Mouse (Mus musculus): Measurements from ENCODE around the gene Higd1a. TPM values are rescaled to one million over a fixed set of nuclear protein-coding genes. Genes with fewer than 3 reads are reported as not detected.

Higd1a gene
- polyA plus RNA-seq, 1 experiment from 2014 or later: 154 TPM

DNA sequence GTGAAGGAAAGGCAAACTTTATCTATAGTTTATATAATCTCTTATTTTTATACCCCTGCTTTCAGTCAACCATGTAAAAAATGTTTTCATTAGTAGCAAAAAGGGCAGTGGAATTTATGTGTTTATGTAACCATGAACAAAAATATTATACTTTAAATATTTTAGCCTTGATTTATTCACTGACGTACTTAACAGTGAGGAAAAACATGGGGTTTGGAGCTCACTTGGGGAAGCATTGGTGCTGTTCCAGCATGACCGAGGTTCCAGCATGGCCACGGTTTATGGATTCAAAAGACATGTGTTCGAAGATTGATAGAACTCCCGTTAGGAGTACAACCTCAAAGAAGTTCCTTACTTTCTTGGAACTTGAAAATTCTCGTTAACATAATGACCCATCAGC is 10.1 kb upstream of the Higd1a start:
- Histone ChIP-seq H3K27me3 (ENCODE audit: control insufficient read depth, insufficient read depth, low read depth, low read length) (no peaks in the 10 kb centered on the region), H3K4me1 (ENCODE audit: control insufficient read depth, insufficient read depth, low read length) (no peaks in the 10 kb centered on the region), H3K4me2 (ENCODE audit: low read length) (no peak overlapping the region), H3K9ac (ENCODE audit: low read depth, low read length) (no peak overlapping the region), H3K4me3 (ENCODE audit: low read depth, low read length) (no peak overlapping the region), H3K27ac (ENCODE audit: low read length) (no peak overlapping the region), H3K36me3 (ENCODE audit: control insufficient read depth, insufficient read depth, low read length) (no peaks in the 10 kb centered on the region), H3K9me3 (replicated peaks; ENCODE audit: control insufficient read depth, low read length, poor library complexity, severe bottlenecking) (no peaks in the 10 kb centered on the region)
- ATAC-seq: no peak
- 90% methylated on average over 6 of the region's 6 CpGs for WGBS

DNA sequence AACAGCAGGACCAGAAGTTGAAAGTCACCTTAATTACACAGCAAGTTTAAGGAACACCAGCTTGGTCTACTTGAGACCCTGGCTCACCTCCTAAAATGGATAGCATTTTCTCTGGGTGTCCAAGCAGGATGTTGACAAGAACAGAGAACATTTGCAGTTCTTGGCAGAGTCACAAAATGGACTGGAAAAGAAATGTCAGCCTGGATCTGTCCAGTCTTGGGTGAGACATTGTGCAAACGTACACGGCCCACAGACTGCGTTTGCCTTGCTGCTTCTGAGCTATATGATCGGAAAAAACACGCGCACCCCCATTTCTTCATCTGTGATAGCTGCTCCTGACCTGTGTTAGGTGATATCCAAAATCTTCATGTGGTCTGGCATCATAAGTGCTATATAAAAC is 9.5 kb upstream of the Higd1a start:
- Histone ChIP-seq H3K9ac (ENCODE audit: low read depth, low read length) (no peak overlapping the region), H3K27me3 (ENCODE audit: control insufficient read depth, insufficient read depth, low read depth, low read length) (no peaks in the 10 kb centered on the region), H3K4me3 (ENCODE audit: low read depth, low read length) (no peak overlapping the region), H3K4me2 (ENCODE audit: low read length) (no peak overlapping the region), H3K9me3 (replicated peaks; ENCODE audit: control insufficient read depth, low read length, poor library complexity, severe bottlenecking) (no peaks in the 10 kb centered on the region), H3K27ac (ENCODE audit: low read length) (no peak overlapping the region), H3K36me3 (ENCODE audit: control insufficient read depth, insufficient read depth, low read length) (no peaks in the 10 kb centered on the region), H3K4me1 (ENCODE audit: control insufficient read depth, insufficient read depth, low read length) (no peaks in the 10 kb centered on the region)
- no peak for ATAC-seq
- 94% methylated on average over 6 of the region's 6 CpGs for WGBS

DNA sequence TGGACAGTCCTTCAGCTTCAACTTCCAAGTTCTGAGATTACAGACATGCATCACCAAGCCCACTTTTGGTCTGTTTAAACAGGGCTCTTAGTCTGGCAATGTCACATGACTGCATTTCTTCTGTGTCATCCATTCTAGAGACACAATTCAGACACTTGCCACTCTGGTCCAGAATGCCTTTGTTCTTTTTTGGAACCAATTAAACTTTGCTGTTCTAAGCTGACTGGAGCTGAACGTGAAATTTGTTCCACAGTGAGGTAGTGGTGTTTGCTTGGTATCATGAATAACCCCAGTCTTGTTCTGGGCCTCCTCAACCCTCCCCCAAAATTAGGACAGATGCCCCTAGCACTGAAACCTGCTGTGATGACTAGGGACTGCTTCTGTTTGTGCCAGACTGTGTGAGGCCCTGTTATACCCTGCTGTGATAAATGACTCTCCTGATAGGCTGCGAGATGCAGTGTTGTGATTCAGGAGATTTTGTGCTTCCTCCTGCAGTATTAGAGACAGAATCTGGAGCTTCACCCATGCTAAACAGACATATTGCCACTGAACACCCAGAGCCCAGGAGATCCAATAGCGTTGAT is 7.4 kb upstream of the Higd1a start:
- no peaks in the 10 kb centered on the region for H3K36me3 ChIP-seq (ENCODE audit: control insufficient read depth, insufficient read depth, low read length)
- no peaks in the 10 kb centered on the region for H3K9me3 ChIP-seq (replicated peaks; ENCODE audit: control insufficient read depth, low read length, poor library complexity, severe bottlenecking)
- no peak overlapping the region for H3K4me3 ChIP-seq (ENCODE audit: low read depth, low read length)
- no peak overlapping the region for H3K4me2 ChIP-seq (ENCODE audit: low read length)
- H3K27ac ChIP-seq (ENCODE audit: low read length): no peak overlapping the region
- 41% methylated on average over 3 of the region's 3 CpGs for WGBS
- no peak overlapping the region for H3K9ac ChIP-seq (ENCODE audit: low read depth, low read length)
- no peak for ATAC-seq
- no peaks in the 10 kb centered on the region for H3K4me1 ChIP-seq (ENCODE audit: control insufficient read depth, insufficient read depth, low read length)
- no peaks in the 10 kb centered on the region for H3K27me3 ChIP-seq (ENCODE audit: control insufficient read depth, insufficient read depth, low read depth, low read length)

DNA sequence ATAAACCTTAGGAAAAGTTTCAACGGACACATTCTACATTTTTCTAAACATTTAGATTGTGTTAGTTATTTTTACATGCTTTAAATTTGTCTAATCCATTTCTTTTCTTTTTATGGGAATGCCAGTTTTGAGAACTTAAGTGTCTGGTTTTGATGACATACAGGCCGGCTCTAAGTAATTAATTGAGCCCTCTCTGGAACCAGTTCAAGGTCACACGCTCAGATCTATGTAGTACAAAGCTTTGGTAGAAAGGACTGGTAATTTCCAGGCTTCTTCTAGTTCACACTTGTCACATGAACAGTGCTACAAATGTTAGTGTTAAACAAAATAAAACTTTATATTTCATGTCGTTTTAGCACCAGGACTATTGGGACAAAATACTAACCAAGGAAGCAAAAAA is 6.7 kb upstream of the Higd1a start:
- 76% methylated on average over 4 of the region's 4 CpGs for WGBS
- Histone ChIP-seq H3K4me1 (ENCODE audit: control insufficient read depth, insufficient read depth, low read length) (no peaks in the 10 kb centered on the region), H3K36me3 (ENCODE audit: control insufficient read depth, insufficient read depth, low read length) (no peaks in the 10 kb centered on the region), H3K27me3 (ENCODE audit: control insufficient read depth, insufficient read depth, low read depth, low read length) (no peaks in the 10 kb centered on the region), H3K4me3 (ENCODE audit: low read depth, low read length) (no peak overlapping the region), H3K9me3 (replicated peaks; ENCODE audit: control insufficient read depth, low read length, poor library complexity, severe bottlenecking) (no peaks in the 10 kb centered on the region), H3K27ac (ENCODE audit: low read length) (no peak overlapping the region), H3K9ac (ENCODE audit: low read depth, low read length) (no peak overlapping the region), H3K4me2 (ENCODE audit: low read length) (no peak overlapping the region)
- no peak for ATAC-seq

DNA sequence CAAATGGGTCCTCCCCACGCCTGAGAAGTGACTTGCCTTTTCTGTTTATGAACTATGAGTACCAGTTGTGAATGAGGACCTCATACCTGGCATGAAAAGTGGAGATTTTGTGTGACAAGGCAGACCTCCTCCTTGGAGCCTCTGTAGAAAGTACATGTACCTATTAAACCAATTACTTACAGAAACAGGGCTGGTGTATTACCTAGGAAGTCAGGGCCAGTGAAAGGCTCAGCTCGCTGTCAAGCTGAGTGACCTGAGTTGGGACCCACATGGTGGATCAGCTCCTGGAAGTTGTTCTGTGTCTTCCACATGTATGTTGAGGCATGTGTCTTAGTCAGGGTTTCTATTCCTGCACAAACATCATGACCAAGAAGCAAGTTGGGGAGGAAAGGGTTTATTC is 2.8 kb upstream of the Higd1a start:
- Histone ChIP-seq H3K4me2 (ENCODE audit: low read length) (no peak overlapping the region), H3K36me3 (ENCODE audit: control insufficient read depth, insufficient read depth, low read length) (no peaks in the 10 kb centered on the region), H3K4me3 (ENCODE audit: low read depth, low read length) (no peak overlapping the region), H3K27ac (ENCODE audit: low read length) (no peak overlapping the region), H3K4me1 (ENCODE audit: control insufficient read depth, insufficient read depth, low read length) (peaks cover 5% of the 10 kb centered on the region), H3K9me3 (replicated peaks; ENCODE audit: control insufficient read depth, low read length, poor library complexity, severe bottlenecking) (no peaks in the 10 kb centered on the region), H3K9ac (ENCODE audit: low read depth, low read length) (no peak overlapping the region), H3K27me3 (ENCODE audit: control insufficient read depth, insufficient read depth, low read depth, low read length) (no peaks in the 10 kb centered on the region)
- no peak for ATAC-seq
- WGBS: 91% methylated on average over 2 of the region's 2 CpGs

DNA sequence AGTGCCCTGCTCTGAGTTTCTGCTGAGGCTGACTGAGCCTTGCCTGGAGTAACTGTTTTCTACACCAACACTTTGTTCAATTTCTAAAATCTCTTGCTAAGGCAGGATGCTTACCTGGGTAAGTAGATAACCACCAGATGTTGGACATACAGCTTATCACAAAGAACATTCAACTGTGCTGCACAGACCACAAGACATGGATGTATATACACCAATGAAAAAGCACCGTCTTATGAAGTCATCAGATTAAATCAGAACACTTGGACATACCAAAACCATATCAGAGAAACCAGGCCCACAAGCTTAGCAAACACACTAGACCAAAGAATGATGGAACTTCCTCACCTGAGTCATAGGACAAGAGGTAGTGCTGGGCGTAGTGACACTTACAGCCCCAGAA is 1.2 kb upstream of the Higd1a start:
- Histone ChIP-seq H3K9me3 (replicated peaks; ENCODE audit: control insufficient read depth, low read length, poor library complexity, severe bottlenecking) (no peaks in the 10 kb centered on the region), H3K27ac (ENCODE audit: low read length) (no peak overlapping the region), H3K27me3 (ENCODE audit: control insufficient read depth, insufficient read depth, low read depth, low read length) (no peaks in the 10 kb centered on the region), H3K36me3 (ENCODE audit: control insufficient read depth, insufficient read depth, low read length) (no peaks in the 10 kb centered on the region), H3K4me1 (ENCODE audit: control insufficient read depth, insufficient read depth, low read length) (peaks cover 8% of the 10 kb centered on the region), H3K4me3 (ENCODE audit: low read depth, low read length) (no peak overlapping the region), H3K4me2 (ENCODE audit: low read length) (no peak overlapping the region), H3K9ac (ENCODE audit: low read depth, low read length) (no peak overlapping the region)
- ATAC-seq: no peak
- 96% methylated on average over 2 of the region's 2 CpGs for WGBS

DNA sequence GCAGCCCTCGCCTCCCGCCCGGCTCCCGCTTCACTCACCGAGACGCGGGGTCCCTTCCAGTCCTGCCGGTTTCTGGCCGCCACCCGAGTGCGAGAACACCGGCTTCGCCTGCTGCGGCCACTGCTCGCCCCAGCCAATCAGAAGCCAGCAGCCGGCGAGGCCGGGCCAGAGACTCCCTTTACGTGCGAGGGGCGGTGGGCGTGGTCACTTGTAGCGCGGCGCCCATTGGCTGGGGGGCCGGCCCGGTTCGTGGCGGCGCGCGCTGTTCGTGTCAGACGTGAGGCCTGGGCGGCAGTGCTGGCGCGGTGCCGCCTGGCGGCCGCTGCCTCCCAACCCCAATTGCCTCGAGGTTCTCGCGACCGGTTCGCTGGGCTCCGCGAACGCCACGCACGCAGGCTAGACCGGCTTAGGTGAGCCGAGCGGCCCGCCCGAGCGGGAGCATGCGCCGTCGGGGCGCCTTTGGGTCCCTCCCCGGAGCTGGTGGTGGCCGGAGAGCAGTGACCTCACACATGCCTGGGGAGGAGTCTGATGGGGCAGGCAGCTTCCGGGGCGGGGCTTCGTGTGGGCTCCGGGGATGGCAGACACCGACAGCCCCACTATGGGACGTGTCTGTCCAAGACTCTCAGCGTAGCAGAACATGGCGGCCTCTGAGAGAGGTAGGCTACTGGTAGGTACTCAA is 549 bp downstream of the Higd1a start:
- Histone ChIP-seq H3K9me3 (replicated peaks; ENCODE audit: control insufficient read depth, low read length, poor library complexity, severe bottlenecking) (no peaks in the 10 kb centered on the region), H3K27ac (ENCODE audit: low read length) (peak overlapping the region; percentile 93), H3K4me3 (ENCODE audit: low read depth, low read length) (peak overlapping the region; percentile 76), H3K4me2 (ENCODE audit: low read length) (peak overlapping the region; percentile 76), H3K9ac (ENCODE audit: low read depth, low read length) (peak overlapping the region; percentile 85), H3K4me1 (ENCODE audit: control insufficient read depth, insufficient read depth, low read length) (peaks cover 8% of the 10 kb centered on the region), H3K36me3 (ENCODE audit: control insufficient read depth, insufficient read depth, low read length) (no peaks in the 10 kb centered on the region), H3K27me3 (ENCODE audit: control insufficient read depth, insufficient read depth, low read depth, low read length) (no peaks in the 10 kb centered on the region)
- 1% methylated on average over 70 of the region's 70 CpGs for WGBS
- ATAC-seq: peak; percentile 98

DNA sequence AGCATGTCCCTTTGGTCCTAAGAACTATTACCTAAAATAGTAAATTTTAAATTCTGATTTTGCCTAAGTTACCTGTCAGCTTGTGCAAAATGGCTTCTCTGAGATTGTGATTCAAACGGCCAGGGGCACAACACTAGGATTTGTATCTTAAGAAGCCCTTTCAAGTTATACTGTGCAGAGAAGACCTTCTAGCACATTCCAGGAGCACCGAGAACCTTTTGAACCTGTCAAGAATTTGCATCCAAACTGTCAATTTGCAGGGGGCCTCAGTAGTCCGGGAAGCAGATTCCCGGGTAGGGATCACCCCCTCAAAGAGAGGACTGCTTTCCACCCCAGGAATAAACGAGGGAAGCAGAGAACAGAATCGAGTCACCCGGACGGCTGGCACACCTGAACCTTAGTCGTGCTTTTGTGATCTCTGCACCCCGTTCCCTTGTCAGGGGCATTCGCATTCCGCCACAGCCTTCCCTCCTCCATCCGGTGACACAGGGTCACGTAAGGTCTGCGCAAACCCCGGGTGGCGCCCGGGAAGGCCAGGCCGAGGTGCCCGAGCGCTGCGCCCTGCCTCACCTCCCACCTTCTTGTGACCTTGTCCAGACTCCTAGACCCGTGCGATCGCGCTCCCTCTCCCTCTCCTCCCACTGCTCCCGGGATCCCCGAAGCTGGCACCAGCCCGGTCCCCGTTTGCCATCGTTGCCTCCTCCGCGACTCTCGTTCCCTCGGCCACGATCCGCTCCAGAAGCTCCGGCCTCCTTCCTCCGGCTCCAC is 1.3 kb downstream of the Higd1a start:
- H3K4me2 ChIP-seq (ENCODE audit: low read length): peak overlapping the region; percentile 76
- peak overlapping the region; percentile 93 for H3K27ac ChIP-seq (ENCODE audit: low read length)
- H3K9ac ChIP-seq (ENCODE audit: low read depth, low read length): peak overlapping the region; percentile 85
- H3K27me3 ChIP-seq (ENCODE audit: control insufficient read depth, insufficient read depth, low read depth, low read length): no peaks in the 10 kb centered on the region
- no peaks in the 10 kb centered on the region for H3K9me3 ChIP-seq (replicated peaks; ENCODE audit: control insufficient read depth, low read length, poor library complexity, severe bottlenecking)
- H3K4me1 ChIP-seq (ENCODE audit: control insufficient read depth, insufficient read depth, low read length): peaks cover 8% of the 10 kb centered on the region
- no peaks in the 10 kb centered on the region for H3K36me3 ChIP-seq (ENCODE audit: control insufficient read depth, insufficient read depth, low read length)
- ATAC-seq: no peak; the same call in none of the 2 replicates
- under 1% methylated on average over 36 of the region's 39 CpGs for WGBS
- peak overlapping the region; percentile 76 for H3K4me3 ChIP-seq (ENCODE audit: low read depth, low read length)

DNA sequence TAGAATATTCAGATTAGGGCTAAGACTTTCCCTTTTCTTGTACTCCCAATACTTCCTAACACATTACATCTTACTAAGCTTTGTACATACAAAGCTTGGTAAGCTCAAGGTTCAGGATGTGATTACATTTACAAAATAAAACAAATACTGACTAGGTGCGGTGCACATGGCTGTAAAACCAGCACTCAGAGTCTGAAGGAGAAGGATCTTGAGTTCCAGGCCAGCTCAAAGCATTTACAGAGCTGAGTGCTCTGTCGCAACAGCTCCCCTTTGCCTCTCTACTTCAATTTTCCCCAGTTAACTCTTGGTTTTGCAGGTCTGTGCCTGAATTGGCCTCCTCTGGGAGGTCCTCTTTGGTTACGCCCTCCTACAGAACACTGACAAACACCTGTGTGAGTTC is 3.9 kb downstream of the Higd1a start:
- Histone ChIP-seq H3K36me3 (ENCODE audit: control insufficient read depth, insufficient read depth, low read length) (peaks cover 2% of the 10 kb centered on the region; the same call in 1 of the 2 replicates), H3K4me3 (ENCODE audit: low read depth, low read length) (no peak overlapping the region), H3K27ac (ENCODE audit: low read length) (no peak overlapping the region), H3K27me3 (ENCODE audit: control insufficient read depth, insufficient read depth, low read depth, low read length) (no peaks in the 10 kb centered on the region), H3K9me3 (replicated peaks; ENCODE audit: control insufficient read depth, low read length, poor library complexity, severe bottlenecking) (no peaks in the 10 kb centered on the region), H3K4me2 (ENCODE audit: low read length) (no peak overlapping the region), H3K4me1 (ENCODE audit: control insufficient read depth, insufficient read depth, low read length) (peaks cover 8% of the 10 kb centered on the region), H3K9ac (ENCODE audit: low read depth, low read length) (no peak overlapping the region)
- 93% methylated on average over 3 of the region's 3 CpGs for WGBS
- ATAC-seq: no peak

Data from midbrain, embryonic 16.5 days (tissue).